Mouse (Mus musculus) lung, embryonic 15.5 days (tissue): ENCODE results near the gene Ntf3. TPM values are rescaled to one million over a fixed set of nuclear protein-coding genes. Genes with fewer than 3 reads are reported as not detected.

ENCODE experiments used
- ATAC-seq: fragments of 200-750 bp; cut with Nextera tagmentation; 2 replicates; pipeline ENCODE4 v1.8.0; 2017; ENCODE audit warnings: moderate number of reproducible peaks, borderline replicate concordance; ENCODE audit not compliant: low FRiP score, low TSS enrichment; ENCODE audit errors: extremely low read depth
- H3K27ac ChIP-seq: fragments of 300-500 bp; sonication (generic); 2 replicates; pipeline ENCODE4 v1.5.1; 2015; ENCODE audit warnings: moderate library complexity, mild to moderate bottlenecking, inconsistent platforms
- H3K27me3 ChIP-seq: fragments of 300-500 bp; sonication (generic); 2 replicates; pipeline ENCODE4 v1.6.1; 2015; ENCODE audit warnings: inconsistent platforms
- H3K36me3 ChIP-seq: fragments of 300-500 bp; sonication (generic); 2 replicates; pipeline ENCODE4 v1.6.1; 2015; ENCODE audit warnings: inconsistent platforms
- H3K4me1 ChIP-seq: fragments of 300-500 bp; sonication (generic); 2 replicates; pipeline ENCODE4 v1.6.1; 2015; ENCODE audit warnings: inconsistent platforms
- H3K4me2 ChIP-seq: fragments of 300-500 bp; sonication (generic); 2 replicates; pipeline ENCODE4 v1.6.1; 2015; ENCODE audit warnings: inconsistent platforms, mild to moderate bottlenecking, moderate library complexity
- H3K4me3 ChIP-seq: fragments of 300-500 bp; sonication (generic); 2 replicates; pipeline ENCODE4 v1.5.1; 2015; ENCODE audit warnings: mild to moderate bottlenecking, inconsistent platforms
- H3K9ac ChIP-seq: fragments of 300-500 bp; sonication (generic); 2 replicates; pipeline ENCODE4 v1.6.1; 2015; ENCODE audit warnings: inconsistent platforms
- H3K9me3 ChIP-seq: fragments of 300-500 bp; sonication (generic); 2 replicates; pipeline ENCODE4 v1.6.1; 2016; ENCODE audit warnings: inconsistent platforms
- WGBS: fragments of 180-500 bp; shearing (Covaris S2); methylation state at CpG from one replicate; pipeline ENCODE4 v1.1.7; 2015; 5-methylcytosine and 5-hydroxymethylcytosine counted together
- polyA plus RNA-seq: library from polyadenylated mRNA; unstranded; fragments of >200 nt; fragmentation: Nextera tagmentation; extraction: Ambion mirVana; gene quantifications from 2 replicates; pipeline ENCODE4 v1.2.1, GENCODE M21; 2015

Gene Ntf3
- 4.7 and 5.9 TPM in 2 replicates for polyA plus RNA-seq

GRCm38 (mm10) chr6:126166548-126167207 lies at the start of gene Ntf3:
Ntf3 (minus strand) TSS chr6:126166910.
- Histone ChIP-seq H3K9me3 (no peaks in the 10 kb centered on the region), H3K27ac (no peak within 1 kb of the TSS), H3K9ac (0 out of 2 replicates have a peak within 1 kb of the TSS, but pooled peaks have one; percentile 16), H3K4me1 (peaks cover 52% of the 10 kb centered on the region), H3K36me3 (no peaks in the 10 kb centered on the region), H3K4me2 (peak within 1 kb of the TSS; percentile 68), H3K4me3 (peak within 1 kb of the TSS; percentile 32), H3K27me3 (peaks cover 54% of the 10 kb centered on the region)
- no peak for ATAC-seq
- WGBS = 1% methylated on average over 25 of the region's 27 CpGs

GRCm38 (mm10) chr6:126213330-126213729 lies 46.6 kb upstream of the Ntf3 start:
- Histone ChIP-seq H3K4me2 (no peak overlapping the region), H3K27ac (no peak overlapping the region), H3K4me3 (no peak overlapping the region), H3K4me1 (no peaks in the 10 kb centered on the region), H3K27me3 (no peaks in the 10 kb centered on the region), H3K9me3 (no peaks in the 10 kb centered on the region), H3K9ac (no peak overlapping the region), H3K36me3 (no peaks in the 10 kb centered on the region)
- WGBS = 68% methylated on average over 5 of the region's 5 CpGs
- no peak for ATAC-seq

DNA sequence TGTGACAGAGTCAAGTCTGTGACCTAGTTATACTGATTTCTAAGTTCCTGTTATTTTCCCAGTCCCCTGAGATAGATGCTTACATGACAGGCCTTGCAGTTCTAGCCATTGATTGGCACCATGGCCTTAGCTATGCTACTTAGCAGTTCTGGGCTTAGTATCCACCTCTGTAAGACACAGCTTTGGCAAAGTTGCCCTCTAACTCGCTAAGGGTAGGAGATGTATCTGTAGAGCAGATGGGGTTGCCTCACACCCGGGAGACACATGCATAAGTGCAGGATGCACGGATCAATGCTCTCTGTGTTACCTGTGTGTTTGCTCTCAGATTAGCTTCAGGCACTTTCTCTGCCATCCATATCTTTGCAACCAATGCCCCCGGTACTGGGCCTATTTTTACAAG lies 36.7 kb upstream of the Ntf3 start:
- WGBS = 83% methylated on average over 4 of the region's 4 CpGs
- Histone ChIP-seq H3K4me3 (no peak overlapping the region), H3K36me3 (no peaks in the 10 kb centered on the region), H3K9me3 (no peaks in the 10 kb centered on the region), H3K27me3 (no peaks in the 10 kb centered on the region), H3K4me1 (no peaks in the 10 kb centered on the region), H3K4me2 (no peak overlapping the region), H3K9ac (no peak overlapping the region), H3K27ac (no peak overlapping the region)
- no peak for ATAC-seq

DNA sequence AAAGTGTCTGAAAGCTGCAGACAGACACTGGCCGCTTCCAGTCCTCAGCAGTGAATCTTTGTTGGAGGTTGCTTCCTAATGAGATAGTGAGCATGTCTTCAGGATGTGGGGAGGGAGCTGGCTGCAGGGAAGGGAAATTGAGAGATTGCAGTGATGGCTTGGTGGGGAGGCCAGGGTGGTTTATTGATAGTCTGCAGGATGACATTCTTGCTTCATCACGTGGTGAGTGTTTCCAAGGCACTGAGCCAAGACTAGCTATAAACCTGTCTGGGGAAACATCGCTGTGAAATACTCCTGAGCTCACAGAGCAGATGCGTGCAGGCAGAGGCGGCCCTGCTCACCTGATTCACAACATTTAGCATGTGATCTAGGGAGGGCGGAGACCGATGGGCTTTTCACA lies 36.2 kb upstream of the Ntf3 start:
- Histone ChIP-seq H3K27me3 (no peaks in the 10 kb centered on the region), H3K4me1 (no peaks in the 10 kb centered on the region), H3K36me3 (no peaks in the 10 kb centered on the region), H3K4me2 (no peak overlapping the region), H3K9me3 (no peaks in the 10 kb centered on the region), H3K9ac (no peak overlapping the region), H3K27ac (no peak overlapping the region), H3K4me3 (no peak overlapping the region)
- 49% methylated on average over 7 of the region's 7 CpGs for WGBS
- no peak for ATAC-seq

- no peaks in the 10 kb centered on the region for H3K4me1 ChIP-seq
- H3K4me3 ChIP-seq = no peak overlapping the region
- WGBS = 50% methylated on average over 2 of the region's 2 CpGs
- no peaks in the 10 kb centered on the region for H3K36me3 ChIP-seq
- H3K27me3 ChIP-seq = no peaks in the 10 kb centered on the region
- H3K9me3 ChIP-seq = no peaks in the 10 kb centered on the region
- no peak overlapping the region for H3K27ac ChIP-seq
- no peak for ATAC-seq
- no peak overlapping the region for H3K9ac ChIP-seq
- no peak overlapping the region for H3K4me2 ChIP-seq
Measured at GRCm38 (mm10) chr6:126201721-126202120, 35.0 kb upstream of the Ntf3 start.

DNA sequence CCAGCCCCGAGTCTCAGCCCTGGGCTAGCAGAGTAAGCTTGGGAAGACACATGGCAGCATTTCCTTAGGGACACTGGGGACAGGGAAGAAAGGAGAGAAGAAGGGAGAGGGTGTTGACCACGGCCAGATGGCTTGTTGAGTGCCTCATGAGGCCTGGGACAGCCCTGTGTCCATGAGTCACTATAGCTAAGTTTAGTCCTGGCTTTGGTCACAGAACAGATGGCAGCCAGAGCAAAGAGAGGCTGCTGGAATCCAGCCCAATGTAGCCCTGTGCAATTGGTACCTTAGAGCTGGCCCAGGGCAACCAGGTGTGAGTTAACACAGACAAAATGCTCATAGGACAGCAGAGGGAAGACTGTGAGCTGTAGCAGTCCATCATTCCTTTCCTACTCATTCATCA lies 33.2 kb upstream of the Ntf3 start:
- no peak overlapping the region for H3K4me3 ChIP-seq
- 68% methylated on average over 2 of the region's 2 CpGs for WGBS
- no peak for ATAC-seq
- no peaks in the 10 kb centered on the region for H3K27me3 ChIP-seq
- no peak overlapping the region for H3K9ac ChIP-seq
- no peaks in the 10 kb centered on the region for H3K9me3 ChIP-seq
- no peaks in the 10 kb centered on the region for H3K4me1 ChIP-seq
- H3K27ac ChIP-seq = no peak overlapping the region
- no peak overlapping the region for H3K4me2 ChIP-seq
- H3K36me3 ChIP-seq = no peaks in the 10 kb centered on the region

GRCm38 (mm10) chr6:126194760-126195159 lies 28.1 kb upstream of the Ntf3 start:
- ATAC-seq = no peak
- Histone ChIP-seq H3K9me3 (no peaks in the 10 kb centered on the region), H3K27ac (no peak overlapping the region), H3K27me3 (no peaks in the 10 kb centered on the region), H3K36me3 (no peaks in the 10 kb centered on the region), H3K4me1 (no peaks in the 10 kb centered on the region), H3K4me3 (no peak overlapping the region), H3K9ac (no peak overlapping the region), H3K4me2 (no peak overlapping the region)
- 60% methylated on average over 4 of the region's 4 CpGs for WGBS

- H3K9ac ChIP-seq = no peak overlapping the region
- no peaks in the 10 kb centered on the region for H3K4me1 ChIP-seq
- no peak overlapping the region for H3K27ac ChIP-seq
- no peak for ATAC-seq
- H3K9me3 ChIP-seq = no peaks in the 10 kb centered on the region
- 83% methylated on average over 10 of the region's 10 CpGs for WGBS
- no peak overlapping the region for H3K4me3 ChIP-seq
- no peak overlapping the region for H3K4me2 ChIP-seq
- H3K27me3 ChIP-seq = no peaks in the 10 kb centered on the region
- H3K36me3 ChIP-seq = no peaks in the 10 kb centered on the region
Measured at GRCm38 (mm10) chr6:126190218-126190871, 23.6 kb upstream of the Ntf3 start.

DNA sequence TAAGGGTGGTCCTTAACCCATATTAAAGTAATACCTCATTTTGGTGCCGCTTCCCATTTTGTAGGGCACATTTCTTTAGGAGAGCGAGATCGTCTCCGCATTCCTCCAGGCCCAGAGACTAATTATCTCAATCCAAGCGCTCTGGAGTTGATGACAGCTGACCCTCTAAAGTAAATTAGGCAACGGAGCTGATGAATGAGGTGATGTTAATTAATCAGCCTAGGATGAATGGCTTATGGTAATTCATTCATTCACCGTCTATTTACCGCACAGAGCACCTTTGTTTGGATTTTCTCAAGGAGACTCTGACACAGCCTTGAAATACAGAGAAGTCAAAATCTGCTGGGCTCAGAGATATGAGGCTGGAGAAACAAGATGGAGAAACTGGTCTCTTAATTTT lies 20.7 kb upstream of the Ntf3 start:
- H3K4me2 ChIP-seq = no peak overlapping the region
- H3K9ac ChIP-seq = no peak overlapping the region
- no peak overlapping the region for H3K27ac ChIP-seq
- H3K4me1 ChIP-seq = no peaks in the 10 kb centered on the region
- ATAC-seq = no peak
- H3K36me3 ChIP-seq = no peaks in the 10 kb centered on the region
- H3K27me3 ChIP-seq = no peaks in the 10 kb centered on the region
- H3K4me3 ChIP-seq = no peak overlapping the region
- no peaks in the 10 kb centered on the region for H3K9me3 ChIP-seq
- 50% methylated on average over 8 of the region's 8 CpGs for WGBS

GRCm38 (mm10) chr6:126186116-126186515 lies 19.4 kb upstream of the Ntf3 start:
- no peaks in the 10 kb centered on the region for H3K36me3 ChIP-seq
- 62% methylated on average over 1 of the region's 1 CpGs for WGBS
- H3K4me2 ChIP-seq = no peak overlapping the region
- H3K9ac ChIP-seq = no peak overlapping the region
- no peak for ATAC-seq
- H3K9me3 ChIP-seq = no peaks in the 10 kb centered on the region
- no peak overlapping the region for H3K4me3 ChIP-seq
- H3K4me1 ChIP-seq = no peaks in the 10 kb centered on the region
- no peak overlapping the region for H3K27ac ChIP-seq
- no peaks in the 10 kb centered on the region for H3K27me3 ChIP-seq

GRCm38 (mm10) chr6:126172071-126172470 lies 5.4 kb upstream of the Ntf3 start:
- Histone ChIP-seq H3K27ac (no peak overlapping the region), H3K4me1 (0 out of 2 replicates have a peak, but pooled peaks cover 3% of the 10 kb centered on the region), H3K4me3 (no peak overlapping the region), H3K27me3 (peaks cover 6% of the 10 kb centered on the region; the same call in 1 of the 2 replicates), H3K4me2 (no peak overlapping the region), H3K36me3 (no peaks in the 10 kb centered on the region), H3K9me3 (no peaks in the 10 kb centered on the region), H3K9ac (no peak overlapping the region)
- ATAC-seq = no peak
- 41% methylated on average over 1 of the region's 1 CpGs for WGBS

DNA sequence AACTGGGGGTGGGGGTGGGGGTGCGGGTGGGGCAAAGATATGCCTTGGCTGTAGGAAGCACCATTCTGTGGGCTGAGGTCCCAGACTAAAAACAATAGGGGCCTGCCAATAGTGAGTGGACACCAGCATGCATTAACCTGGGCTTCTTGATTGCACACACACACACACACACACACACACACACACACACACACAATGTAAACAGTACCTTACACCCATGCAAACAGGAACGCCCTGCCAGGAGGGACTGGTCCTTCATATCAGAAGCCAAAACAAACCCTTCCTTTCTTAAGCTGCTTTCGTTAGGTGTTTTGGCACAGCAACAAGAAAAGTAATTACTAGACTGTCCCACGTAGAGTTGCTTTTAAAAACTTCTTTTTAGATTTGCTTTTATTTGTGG lies 4.1 kb upstream of the Ntf3 start:
- WGBS = 58% methylated on average over 4 of the region's 4 CpGs
- no peaks in the 10 kb centered on the region for H3K9me3 ChIP-seq
- H3K4me3 ChIP-seq = no peak overlapping the region
- H3K4me1 ChIP-seq = peaks cover 14% of the 10 kb centered on the region
- ATAC-seq = no peak
- H3K27ac ChIP-seq = no peak overlapping the region
- no peak overlapping the region for H3K9ac ChIP-seq
- no peak overlapping the region for H3K4me2 ChIP-seq
- H3K36me3 ChIP-seq = no peaks in the 10 kb centered on the region
- peaks cover 14% of the 10 kb centered on the region for H3K27me3 ChIP-seq
